Mouse (Mus musculus) left cerebral cortex, postnatal 4 days (tissue): Measurements from ENCODE around the gene Slco1b2. TPM values are rescaled to one million over a fixed set of nuclear protein-coding genes. Genes with fewer than 3 reads are reported as not detected.
"Not testable (repeated sequence)": the region's sequence is repeated elsewhere in the genome, so short reads cannot be mapped to it uniquely, and the experiment has no call there.

Experiments used
- DNase-seq: peaks from one replicate; pipeline ENCODE4 v3.0.0-alpha.2; 2022
- intact Hi-C: fragments of 180-260 bp; cut with DNase I; formaldehyde crosslinking; loops from one replicate; pipeline ENCODE4 v1.15.1; 2025
- total RNA-seq, 2 experiments: library from RNA; stranded (reverse); gene quantifications; 2 replicates each; pipeline ENCODE4 v1.2.3; 2021

Slco1b2 gene
- total RNA-seq = under 1 TPM in 1 of 2 experiments, not detected in 1; 0.10 TPM

GRCm38 (mm10) chr6:141629291-141629690, at the start of gene Slco1b2:
TSS of gene Slco1b2 (plus strand) at chr6:141629518.
- no peak for DNase-seq
- intact Hi-C loops = no loop called here

GRCm38 (mm10) chr6:141584791-141585403, 44.4 kb upstream of the Slco1b2 start:
- intact Hi-C loops = no loop called here
- no peak for DNase-seq

GRCm38 (mm10) chr6:141590002-141590401, 39.3 kb upstream of the Slco1b2 start:
- intact Hi-C loops = no loop called here

GRCm38 (mm10) chr6:141590598-141591200, 38.6 kb upstream of the Slco1b2 start:
- intact Hi-C loops, DNase-seq: not testable (repeated sequence)

More at GRCm38 (mm10) chr6:141590002-141590401, 39.3 kb upstream of the Slco1b2 start:
- DNase-seq = no peak

- no peak for DNase-seq
- intact Hi-C loops = no loop called here
These were observed 33.2 kb upstream of the Slco1b2 start for GRCm38 (mm10) chr6:141596081-141596480.

- intact Hi-C loops = no loop called here
These were observed 32.3 kb upstream of the Slco1b2 start for GRCm38 (mm10) chr6:141597037-141597436.

GRCm38 (mm10) chr6:141600940-141601339, 28.4 kb upstream of the Slco1b2 start:
- intact Hi-C loops = no loop called here
- DNase-seq = no peak

More at GRCm38 (mm10) chr6:141597037-141597436, 32.3 kb upstream of the Slco1b2 start:
- DNase-seq = no peak

GRCm38 (mm10) chr6:141610702-141611260, 18.5 kb upstream of the Slco1b2 start:
- intact Hi-C loops = no loop called here
- no peak for DNase-seq

GRCm38 (mm10) chr6:141614017-141614416, 15.3 kb upstream of the Slco1b2 start:
- intact Hi-C loops = no loop called here
- DNase-seq = no peak

GRCm38 (mm10) chr6:141615348-141615747, 14.0 kb upstream of the Slco1b2 start:
- DNase-seq = no peak
- intact Hi-C loops = no loop called here

GRCm38 (mm10) chr6:141632935-141633334, 3.6 kb downstream of the Slco1b2 start:
- intact Hi-C loops = no loop called here
- peak; percentile 63 for DNase-seq

GRCm38 (mm10) chr6:141635250-141635649, 5.9 kb downstream of the Slco1b2 start:
- DNase-seq = no peak
- intact Hi-C loops = no loop called here

- intact Hi-C loops = no loop called here
- no peak for DNase-seq
These were observed 11.3 kb downstream of the Slco1b2 start for GRCm38 (mm10) chr6:141640639-141641038.

GRCm38 (mm10) chr6:141687008-141687407, 57.7 kb downstream of the Slco1b2 start:
- no peak for DNase-seq
- intact Hi-C loops = no loop called here

GRCm38 (mm10) chr6:141691246-141691645, 61.9 kb downstream of the Slco1b2 start:
- intact Hi-C loops = no loop called here
- no peak for DNase-seq

Other genes starting within 250 kb of the Slco1b2 start
- gene Slco1c1, start 105.2 kb upstream of the Slco1b2 start, total RNA-seq = 10 to 100 TPM; 51.3 to 55.9 TPM
- gene Gm5724, start 144.3 kb downstream of the Slco1b2 start, total RNA-seq = not detected
- gene Slco1a4, start 226.7 kb downstream of the Slco1b2 start, total RNA-seq = 1 to 10 TPM; 4.3 to 4.6 TPM